Mouse (Mus musculus) mouse embryonic stem cell (cell line): ENCODE results near the gene Tcf7l2.

Experiments used
- in situ Hi-C, 2 experiments: fragments of 300-500 bp; cut with MboI; formaldehyde crosslinking; loops; 1 replicate in 1 of 2; 3 replicates in 1 of 2; pipeline ENCODE4 v1.14.3; 2019 to 2020; ENCODE audit warnings: low sequenced_read_pairs in 2 of 2, low pct_unique_long_range_greater_than_20kb in 1 of 2, mixed read lengths in 1 of 2; ENCODE audit not compliant: unreplicated experiment in 1 of 2

Tcf7l2 gene

GRCm38 (mm10) chr19:55806434-55807193, 65.0 kb downstream of the Tcf7l2 start:
- in situ Hi-C loops: no loop called here

DNA sequence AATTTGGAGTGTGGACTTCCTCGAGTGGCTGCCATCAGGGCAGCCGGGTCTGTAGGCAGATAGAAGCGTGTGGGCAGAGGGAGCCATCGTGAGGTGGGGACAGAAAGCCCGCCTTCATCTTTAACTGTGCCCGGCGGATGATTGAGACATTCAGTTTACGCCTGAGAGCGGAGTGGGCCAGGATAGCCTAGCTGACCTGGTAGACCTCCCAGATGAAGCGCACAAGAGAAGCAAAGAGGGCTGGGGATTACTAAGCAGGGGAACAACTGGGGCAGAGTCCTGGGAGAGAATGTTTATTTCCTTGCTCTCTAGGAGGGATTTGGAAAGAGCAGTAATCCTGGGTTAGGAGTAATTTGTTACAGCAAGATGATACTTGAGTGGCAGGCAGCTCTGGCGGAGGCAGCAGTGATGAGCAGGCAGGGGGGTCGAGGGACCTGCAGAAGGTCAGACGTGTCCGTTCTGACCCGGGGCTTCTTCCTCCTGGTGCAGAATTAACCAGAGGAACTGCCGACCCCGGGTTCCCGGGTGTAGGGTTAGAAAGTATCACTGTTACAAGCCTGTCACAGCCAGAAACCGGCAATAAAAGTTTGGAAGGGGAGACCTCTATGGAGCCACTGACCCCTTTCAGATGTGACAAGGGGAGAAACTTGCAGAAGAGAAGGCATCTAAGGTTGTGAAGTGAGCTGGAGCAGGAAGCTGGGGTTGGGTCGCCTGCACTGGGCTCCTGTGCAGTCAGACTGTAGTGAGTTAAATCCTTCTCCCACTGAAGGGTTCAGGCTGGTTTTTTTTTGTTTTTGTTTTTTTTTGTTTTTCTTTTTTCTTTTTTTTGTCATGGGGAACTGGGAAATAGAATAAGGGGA, 65.8 kb downstream of the Tcf7l2 start:
- in situ Hi-C loops: no loop called here

GRCm38 (mm10) chr19:55808304-55808703, 66.7 kb downstream of the Tcf7l2 start:
- in situ Hi-C loops: no loop called here

- in situ Hi-C loops: no loop called here
Observed at GRCm38 (mm10) chr19:55809539-55809938, 67.9 kb downstream of the Tcf7l2 start.

- in situ Hi-C loops: no loop called here
Observed at GRCm38 (mm10) chr19:55812236-55812635, 70.6 kb downstream of the Tcf7l2 start.

DNA sequence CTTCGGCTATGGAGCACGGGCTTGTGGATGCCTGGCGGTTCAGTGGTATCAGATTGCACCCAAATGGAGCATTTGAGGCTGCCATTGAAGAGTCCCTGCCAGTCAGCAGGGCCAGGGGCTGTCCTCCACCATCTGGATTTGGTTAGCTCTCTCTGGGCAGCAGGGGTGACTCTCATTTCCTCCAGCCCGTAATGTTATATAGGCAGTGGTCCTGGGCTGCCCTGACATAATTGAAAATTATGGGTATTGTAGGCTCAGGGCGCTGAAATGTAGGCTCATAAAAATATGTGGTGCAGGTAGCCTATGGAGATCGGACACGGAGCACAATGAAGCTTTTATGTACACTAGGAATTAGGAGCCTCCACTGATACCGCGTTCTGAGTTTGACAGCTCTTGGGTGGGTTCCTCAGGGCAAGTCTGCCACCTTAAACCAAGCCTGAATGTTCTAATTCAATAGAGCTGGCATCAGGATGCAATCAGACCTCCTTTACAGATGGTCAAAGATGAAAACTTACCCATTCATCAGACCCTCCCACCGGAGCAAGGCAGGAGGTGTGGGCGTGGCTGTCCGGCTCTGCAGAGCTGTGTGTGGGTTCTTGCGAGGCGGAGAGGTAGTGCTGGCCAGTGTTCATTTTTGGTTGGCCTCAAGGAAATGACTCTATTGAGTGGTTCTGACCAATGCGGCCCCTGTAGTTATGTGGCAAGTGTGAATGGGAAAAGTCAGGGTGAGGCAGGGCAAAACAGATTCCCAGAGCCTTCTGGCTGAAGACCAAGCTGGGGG, 73.6 kb downstream of the Tcf7l2 start:
- in situ Hi-C loops: no loop called here

- in situ Hi-C loops: no loop called here
Observed at GRCm38 (mm10) chr19:55816974-55817373, 75.4 kb downstream of the Tcf7l2 start.

DNA sequence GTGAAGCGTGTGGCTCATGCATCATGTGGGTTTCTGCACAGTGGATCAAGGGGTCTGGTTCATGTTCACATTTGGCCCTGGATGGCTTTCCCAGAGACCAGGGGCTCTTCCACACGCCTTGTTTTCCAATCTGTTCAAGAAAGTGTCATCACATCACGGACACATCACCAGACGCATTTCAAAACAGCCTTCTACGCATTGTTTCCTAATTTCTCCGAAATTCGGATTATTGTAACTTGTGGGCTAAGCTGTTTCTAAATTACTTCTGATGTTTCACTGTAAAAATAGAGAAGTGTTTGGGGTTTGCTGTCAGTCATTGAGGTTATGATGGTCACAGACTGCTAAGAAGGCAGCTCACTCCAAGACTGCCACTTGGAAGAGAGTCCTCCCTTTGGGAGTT, 78.6 kb downstream of the Tcf7l2 start:
- in situ Hi-C loops: no loop called here

GRCm38 (mm10) chr19:55825001-55825827, 83.6 kb downstream of the Tcf7l2 start:
- in situ Hi-C loops: no loop called here

DNA sequence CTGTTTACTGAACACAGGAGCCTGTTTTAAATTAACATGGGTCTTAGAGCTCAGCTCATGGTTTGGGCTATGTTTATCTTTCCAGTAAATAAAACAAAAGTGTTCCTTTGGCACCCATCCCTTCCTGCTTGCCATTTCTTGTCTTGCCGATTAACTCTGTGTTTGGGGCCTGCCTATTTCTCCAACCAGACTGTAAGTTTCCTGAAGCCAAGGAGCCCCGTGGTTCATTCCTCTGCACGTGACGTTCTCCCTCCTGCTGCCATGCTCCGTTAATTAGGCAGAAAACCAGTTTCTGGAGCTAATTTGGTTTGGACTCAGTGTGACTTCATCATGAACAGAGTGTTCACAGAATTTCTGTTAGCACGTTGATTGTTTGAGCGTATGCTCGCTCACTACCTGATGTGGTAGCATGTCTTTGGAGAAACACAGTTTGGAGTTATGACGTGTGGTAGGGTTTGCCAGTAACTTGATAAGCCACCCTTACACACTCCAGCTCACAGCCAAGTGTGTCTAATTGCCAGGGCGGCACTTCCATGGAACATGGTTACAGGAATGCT, 84.4 kb downstream of the Tcf7l2 start:
- in situ Hi-C loops: no loop called here

GRCm38 (mm10) chr19:55827613-55828259, 86.1 kb downstream of the Tcf7l2 start:
- in situ Hi-C loops: no loop called here

DNA sequence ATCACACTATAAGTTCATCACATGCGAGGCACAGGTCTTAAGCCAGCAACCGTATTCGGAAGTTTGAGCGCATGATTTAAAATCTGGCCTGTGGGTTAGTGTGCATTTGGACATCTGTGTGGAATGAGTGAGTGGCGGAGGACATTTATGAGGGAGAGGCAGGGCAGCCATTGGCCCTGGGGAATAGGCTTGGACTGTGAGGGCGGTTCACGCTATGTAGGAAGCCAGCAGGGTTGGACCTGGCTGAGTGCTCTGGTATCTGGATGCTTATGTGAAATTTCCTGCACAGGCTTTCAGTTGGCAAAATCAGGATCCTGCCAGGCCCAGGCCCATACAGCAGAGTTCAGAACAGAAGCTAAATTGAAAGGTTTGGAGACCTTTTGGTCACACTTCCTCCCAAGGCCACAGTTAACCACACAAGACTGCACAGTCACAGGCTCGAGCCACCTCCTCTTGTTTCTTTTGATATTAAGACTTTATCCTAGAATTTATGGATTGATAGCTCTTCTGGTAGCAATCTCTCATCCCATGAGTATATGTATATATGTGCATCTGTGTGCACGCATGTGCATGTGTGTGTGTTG, 89.4 kb downstream of the Tcf7l2 start:
- in situ Hi-C loops: no loop called here

- in situ Hi-C loops: no loop called here
Observed at GRCm38 (mm10) chr19:55832122-55832521, 90.5 kb downstream of the Tcf7l2 start.

GRCm38 (mm10) chr19:55833807-55834385, 92.3 kb downstream of the Tcf7l2 start:
- in situ Hi-C loops: no loop called here

GRCm38 (mm10) chr19:55836930-55837687, 95.5 kb downstream of the Tcf7l2 start:
- in situ Hi-C loops: no loop called here

- in situ Hi-C loops: no loop called here
Observed at GRCm38 (mm10) chr19:55837924-55838323, 96.3 kb downstream of the Tcf7l2 start.
